ENCODE assay signal across 12 mouse cellular contexts in the genomic region with DNA sequence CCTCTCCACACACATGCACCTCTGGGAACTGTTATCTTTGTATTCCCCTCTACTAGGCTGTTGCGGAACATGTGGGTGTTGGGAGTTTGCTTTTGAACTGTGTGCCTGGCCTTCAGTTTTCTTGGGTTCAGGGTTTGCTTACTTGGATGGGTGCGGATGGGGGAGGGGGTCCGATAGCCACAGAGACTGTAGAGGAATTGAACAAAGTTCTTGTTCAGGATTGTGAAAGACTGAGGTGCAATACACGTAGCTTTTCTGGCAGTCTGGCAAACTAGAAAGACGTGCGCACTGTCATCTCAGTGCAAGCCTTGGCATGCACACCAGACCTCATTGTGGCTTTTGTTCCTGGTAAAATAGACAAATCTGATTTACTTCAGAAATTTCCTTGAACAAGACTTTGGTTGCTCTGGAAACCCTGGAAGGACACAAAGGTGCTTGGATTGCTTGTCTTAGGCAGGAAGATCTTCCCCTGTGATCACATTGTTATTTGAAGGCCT.
DNase-seq lines count a peak whose midpoint lies in the region; ATAC-seq and TF ChIP-seq lines count a peak whose summit lies in the region.
"Had no signal": no experiment of that assay in that cellular context is flagged by ENCODE, and none has a peak within 500 bp of the region (broad histone marks: within the 10 kb centered on the region; RNA-seq: fewer than 3 reads in every experiment).

No protein-coding gene starts in this region.

- H3K27ac ChIP-seq in midbrain, postnatal 0 days (ENCODE audit: low read depth, low read length), result no peak overlapping the region
- no peak overlapping the region for H3K27ac ChIP-seq in midbrain, embryonic 14.5 days (replicated peaks; ENCODE audit: low read depth, low read length)
- 0 out of 2 replicates have a peak overlapping the region, but pooled peaks have one; percentile 19 for H3K27ac ChIP-seq in embryonic facial prominence, embryonic 10.5 days (replicated peaks)
- H3K27ac ChIP-seq in liver, embryonic 11.5 days (ENCODE audit: low read depth, low read length), result peak overlapping the region; percentile 13; the same call in 1 of the 2 replicates
- H3K27ac ChIP-seq: neural tube, embryonic 12.5 days had no signal

- no peak overlapping the region for H3K4me3 ChIP-seq in midbrain, postnatal 0 days (ENCODE audit: low read depth, low read length)
- H3K4me3 ChIP-seq in midbrain, embryonic 14.5 days (replicated peaks; ENCODE audit: low read depth, low read length), result no peak overlapping the region
- H3K4me3 ChIP-seq in embryonic facial prominence, embryonic 10.5 days, result no peak overlapping the region
- H3K4me3 ChIP-seq in liver, embryonic 11.5 days (ENCODE audit: low read depth, low read length), result no peak overlapping the region
- H3K4me3 ChIP-seq: neural tube, embryonic 12.5 days had no signal

- no peak for TF ChIP-seq CTCF in midbrain, postnatal 0 days (IDR thresholded peaks at IDR 0.05)

- peak; percentile 38 for DNase-seq in midbrain, postnatal 0 days (ENCODE audit: low spot score)
- no peak for DNase-seq in midbrain, embryonic 14.5 days
- peak; percentile 8 for DNase-seq in embryonic facial prominence, embryonic 10.5 days (ENCODE audit: low spot score)
- DNase-seq in liver, embryonic 11.5 days (ENCODE audit: low spot score), result no peak
- peak; percentile 41 for DNase-seq in yolk sac, embryonic 10.5 days (ENCODE audit: low spot score)
- DNase-seq: cerebellum, adult 2 months; embryo, embryonic 11 days; right cerebral cortex, adult 18-20 months; thymus, postnatal 25 days had no signal

- 0 out of 2 replicates have a peak, but pooled peaks cover 2% of the 10 kb centered on the region for H3K4me1 ChIP-seq in midbrain, postnatal 0 days (ENCODE audit: insufficient read depth, low read length)
- H3K4me1 ChIP-seq in midbrain, embryonic 14.5 days (ENCODE audit: control insufficient read depth, insufficient read depth, low read length), result peaks cover 39% of the 10 kb centered on the region
- peaks cover 62% of the 10 kb centered on the region for H3K4me1 ChIP-seq in embryonic facial prominence, embryonic 10.5 days
- peaks cover 4% of the 10 kb centered on the region for H3K4me1 ChIP-seq in liver, embryonic 11.5 days (replicated peaks; ENCODE audit: control insufficient read depth, insufficient read depth, low read length)

- no peaks in the 10 kb centered on the region for H3K36me3 ChIP-seq in midbrain, postnatal 0 days (ENCODE audit: insufficient read depth, low read length)
- H3K36me3 ChIP-seq in midbrain, embryonic 14.5 days (ENCODE audit: control insufficient read depth, insufficient read depth, low read length), result no peaks in the 10 kb centered on the region
- no peaks in the 10 kb centered on the region for H3K36me3 ChIP-seq in embryonic facial prominence, embryonic 10.5 days (replicated peaks)
- H3K36me3 ChIP-seq in liver, embryonic 11.5 days (ENCODE audit: control insufficient read depth, insufficient read depth, low read length), result no peaks in the 10 kb centered on the region
- H3K36me3 ChIP-seq: neural tube, embryonic 12.5 days had no signal

- no peak for ATAC-seq in midbrain, postnatal 0 days (ENCODE audit: low FRiP score)
- ATAC-seq in midbrain, embryonic 14.5 days (ENCODE audit: low FRiP score, low TSS enrichment), result no peak
- peak; percentile 43; the same call in 1 of the 2 replicates for ATAC-seq in liver, embryonic 11.5 days (replicated peaks; ENCODE audit: low FRiP score)
- ATAC-seq in inflammation-experienced regulatory T-cells, adult 6 months, result no peak
- ATAC-seq in cerebellum, adult (ENCODE audit: insufficient number of reproducible peaks, low FRiP score, low TSS enrichment), result no peak

- H3K9me3 ChIP-seq in midbrain, postnatal 0 days (ENCODE audit: low read length), result no peaks in the 10 kb centered on the region
- no peaks in the 10 kb centered on the region for H3K9me3 ChIP-seq in midbrain, embryonic 14.5 days (ENCODE audit: control insufficient read depth, low read length)
- H3K9me3 ChIP-seq in embryonic facial prominence, embryonic 10.5 days, result no peaks in the 10 kb centered on the region
- no peaks in the 10 kb centered on the region for H3K9me3 ChIP-seq in liver, embryonic 11.5 days (ENCODE audit: control insufficient read depth, low read length)
- H3K9me3 ChIP-seq: neural tube, embryonic 12.5 days had no signal

- 64% methylated on average over 6 of the region's 6 CpGs for WGBS in midbrain, postnatal 0 days
- 52% methylated on average over 6 of the region's 6 CpGs for WGBS in midbrain, embryonic 14.5 days
- WGBS in embryonic facial prominence, embryonic 10.5 days, result 84% methylated on average over 6 of the region's 6 CpGs
- WGBS in liver, embryonic 11.5 days, result 74% methylated on average over 6 of the region's 6 CpGs

- no peak overlapping the region for H3K4me2 ChIP-seq in midbrain, postnatal 0 days (ENCODE audit: low read depth, low read length, poor library complexity, severe bottlenecking)
- H3K4me2 ChIP-seq in midbrain, embryonic 14.5 days (ENCODE audit: low read length), result no peak overlapping the region
- no peak overlapping the region for H3K4me2 ChIP-seq in liver, embryonic 11.5 days
- H3K4me2 ChIP-seq: neural tube, embryonic 12.5 days had no signal

- no peak overlapping the region for H3K9ac ChIP-seq in midbrain, postnatal 0 days (replicated peaks; ENCODE audit: low read length, poor library complexity, severe bottlenecking)
- H3K9ac ChIP-seq in midbrain, embryonic 14.5 days (replicated peaks; ENCODE audit: low read length), result no peak overlapping the region
- H3K9ac ChIP-seq in liver, embryonic 11.5 days (ENCODE audit: low read depth, low read length), result no peak overlapping the region
- H3K9ac ChIP-seq: neural tube, embryonic 12.5 days had no signal

- no peaks in the 10 kb centered on the region for H3K27me3 ChIP-seq in midbrain, postnatal 0 days (ENCODE audit: insufficient read depth, low read length)
- H3K27me3 ChIP-seq in midbrain, embryonic 14.5 days (ENCODE audit: control insufficient read depth, insufficient read depth, low read length), result no peaks in the 10 kb centered on the region
- no peaks in the 10 kb centered on the region for H3K27me3 ChIP-seq in embryonic facial prominence, embryonic 10.5 days (replicated peaks; ENCODE audit: low read depth, poor library complexity, severe bottlenecking)
- H3K27me3 ChIP-seq in liver, embryonic 11.5 days (replicated peaks; ENCODE audit: control insufficient read depth, insufficient read depth, low read length), result no peaks in the 10 kb centered on the region
- H3K27me3 ChIP-seq: neural tube, embryonic 12.5 days had no signal

Comparison
In these comparisons a context has a peak if more than half of its experiments do, and no peak if none do; other contexts are left out.
1. DNase-seq: peak in midbrain, postnatal 0 days (single experiment), embryonic facial prominence, embryonic 10.5 days (single experiment) and yolk sac, embryonic 10.5 days (single experiment); none in midbrain, embryonic 14.5 days (single experiment) and liver, embryonic 11.5 days (single experiment).
2. H3K27ac ChIP-seq: peak in embryonic facial prominence, embryonic 10.5 days (single experiment) and liver, embryonic 11.5 days (single experiment); none in midbrain, postnatal 0 days (single experiment) and midbrain, embryonic 14.5 days (single experiment).